Mouse (Mus musculus): ENCODE results near the gene Gria2. TPM values are rescaled to one million over a fixed set of nuclear protein-coding genes. Genes with fewer than 3 reads are reported as not detected.

Gria2 gene
- 0.06 TPM in 1 of 2 replicates, not detected in the other for polyA plus RNA-seq (2012; rRNA removed; ENCODE audit: low replicate concordance)

GRCm38 (mm10) chr3:80802596-80803081, at the start of gene Gria2:
Gene Gria2 (minus strand): TSS chr3:80802835.

Other genes with a start within 250 kb of the Gria2 start
- 0.27 and 0.83 TPM in 2 replicates for gene Glrb, start 110.8 kb upstream of the Gria2 start, polyA plus RNA-seq (2012; rRNA removed; ENCODE audit: low replicate concordance)
- 5.9 and 8.0 TPM in 2 replicates for gene Pdgfc, start 233.6 kb upstream of the Gria2 start, polyA plus RNA-seq (2012; rRNA removed; ENCODE audit: low replicate concordance)